Mouse (Mus musculus): ENCODE results near the gene Jmjd1c. TPM values are rescaled to one million over a fixed set of nuclear protein-coding genes. Genes with fewer than 3 reads are reported as not detected.

Jmjd1c gene
- polyA plus RNA-seq, 1 experiment, result 32.4 TPM

GRCm38 (mm10) chr10:67221284-67221683, 125.4 kb downstream of the Jmjd1c start:
- Histone ChIP-seq H3K4me3 (ENCODE audit: insufficient read depth, low read length) (no peak overlapping the region), H3K4me1 (ENCODE audit: control insufficient read depth, insufficient read depth, low read length) (peaks cover 9% of the 10 kb centered on the region), H3K27ac (ENCODE audit: insufficient read depth, low read length) (no peak overlapping the region)
- TF ChIP-seq POLR2A (IDR thresholded peaks at IDR 0.05; ENCODE audit: extremely low read depth, insufficient read depth, low read length) (no peak), CTCF (IDR thresholded peaks at IDR 0.05; ENCODE audit: extremely low read depth, insufficient read depth, low read length) (no peak)

GRCm38 (mm10) chr10:67223942-67224341, 128.0 kb downstream of the Jmjd1c start:
- H3K27ac ChIP-seq (ENCODE audit: insufficient read depth, low read length), result no peak overlapping the region
- no peak for TF ChIP-seq POLR2A (IDR thresholded peaks at IDR 0.05; ENCODE audit: extremely low read depth, insufficient read depth, low read length)
- no peak for TF ChIP-seq CTCF (IDR thresholded peaks at IDR 0.05; ENCODE audit: extremely low read depth, insufficient read depth, low read length)
- no peak overlapping the region for H3K4me3 ChIP-seq (ENCODE audit: insufficient read depth, low read length)
- peaks cover 12% of the 10 kb centered on the region for H3K4me1 ChIP-seq (ENCODE audit: control insufficient read depth, insufficient read depth, low read length)

- TF ChIP-seq POLR2A (IDR thresholded peaks at IDR 0.05; ENCODE audit: extremely low read depth, insufficient read depth, low read length), result no peak
- TF ChIP-seq CTCF (IDR thresholded peaks at IDR 0.05; ENCODE audit: extremely low read depth, insufficient read depth, low read length), result no peak
- peaks cover 15% of the 10 kb centered on the region for H3K4me1 ChIP-seq (ENCODE audit: control insufficient read depth, insufficient read depth, low read length)
- no peak overlapping the region for H3K4me3 ChIP-seq (ENCODE audit: insufficient read depth, low read length)
- peak overlapping the region; percentile 49; the same call in 1 of the 2 replicates for H3K27ac ChIP-seq (ENCODE audit: insufficient read depth, low read length)
These were observed 129.6 kb downstream of the Jmjd1c start for GRCm38 (mm10) chr10:67225528-67225927.

GRCm38 (mm10) chr10:67226109-67226508, 130.2 kb downstream of the Jmjd1c start:
- H3K4me3 ChIP-seq (ENCODE audit: insufficient read depth, low read length), result no peak overlapping the region
- peaks cover 15% of the 10 kb centered on the region for H3K4me1 ChIP-seq (ENCODE audit: control insufficient read depth, insufficient read depth, low read length)
- TF ChIP-seq POLR2A (IDR thresholded peaks at IDR 0.05; ENCODE audit: extremely low read depth, insufficient read depth, low read length) (no peak), CTCF (IDR thresholded peaks at IDR 0.05; ENCODE audit: extremely low read depth, insufficient read depth, low read length) (no peak)
- H3K27ac ChIP-seq (ENCODE audit: insufficient read depth, low read length), result 0 out of 2 replicates have a peak overlapping the region, but pooled peaks have one; percentile 16

GRCm38 (mm10) chr10:67226543-67226942, 130.6 kb downstream of the Jmjd1c start:
- peaks cover 15% of the 10 kb centered on the region for H3K4me1 ChIP-seq (ENCODE audit: control insufficient read depth, insufficient read depth, low read length)
- TF ChIP-seq CTCF (IDR thresholded peaks at IDR 0.05; ENCODE audit: extremely low read depth, insufficient read depth, low read length) (no peak), POLR2A (IDR thresholded peaks at IDR 0.05; ENCODE audit: extremely low read depth, insufficient read depth, low read length) (no peak)
- H3K4me3 ChIP-seq (ENCODE audit: insufficient read depth, low read length), result no peak overlapping the region
- H3K27ac ChIP-seq (ENCODE audit: insufficient read depth, low read length), result no peak overlapping the region

GRCm38 (mm10) chr10:67230439-67230838, 134.5 kb downstream of the Jmjd1c start:
- TF ChIP-seq POLR2A (IDR thresholded peaks at IDR 0.05; ENCODE audit: extremely low read depth, insufficient read depth, low read length) (no peak), CTCF (IDR thresholded peaks at IDR 0.05; ENCODE audit: extremely low read depth, insufficient read depth, low read length) (no peak)
- H3K27ac ChIP-seq (ENCODE audit: insufficient read depth, low read length), result no peak overlapping the region
- no peak overlapping the region for H3K4me3 ChIP-seq (ENCODE audit: insufficient read depth, low read length)
- peaks cover 11% of the 10 kb centered on the region; the same call in 1 of the 2 replicates for H3K4me1 ChIP-seq (ENCODE audit: control insufficient read depth, insufficient read depth, low read length)

- Histone ChIP-seq H3K4me1 (ENCODE audit: control insufficient read depth, insufficient read depth, low read length) (peaks cover 9% of the 10 kb centered on the region), H3K4me3 (ENCODE audit: insufficient read depth, low read length) (no peak overlapping the region), H3K27ac (ENCODE audit: insufficient read depth, low read length) (no peak overlapping the region)
- TF ChIP-seq POLR2A (IDR thresholded peaks at IDR 0.05; ENCODE audit: extremely low read depth, insufficient read depth, low read length) (no peak), CTCF (IDR thresholded peaks at IDR 0.05; ENCODE audit: extremely low read depth, insufficient read depth, low read length) (peak; percentile 36; the same call in 1 of the 2 replicates)
These were observed 151.2 kb downstream of the Jmjd1c start for GRCm38 (mm10) chr10:67247145-67247544.

GRCm38 (mm10) chr10:67249486-67249885, 153.6 kb downstream of the Jmjd1c start:
- Histone ChIP-seq H3K27ac (ENCODE audit: insufficient read depth, low read length) (0 out of 2 replicates have a peak overlapping the region, but pooled peaks have one; percentile 45), H3K4me3 (ENCODE audit: insufficient read depth, low read length) (no peak overlapping the region), H3K4me1 (ENCODE audit: control insufficient read depth, insufficient read depth, low read length) (peaks cover 11% of the 10 kb centered on the region)
- TF ChIP-seq CTCF (IDR thresholded peaks at IDR 0.05; ENCODE audit: extremely low read depth, insufficient read depth, low read length), result no peak
- TF ChIP-seq POLR2A (IDR thresholded peaks at IDR 0.05; ENCODE audit: extremely low read depth, insufficient read depth, low read length), result no peak

GRCm38 (mm10) chr10:67250846-67251245, 154.9 kb downstream of the Jmjd1c start:
- Histone ChIP-seq H3K27ac (ENCODE audit: insufficient read depth, low read length) (no peak overlapping the region), H3K4me1 (ENCODE audit: control insufficient read depth, insufficient read depth, low read length) (peaks cover 11% of the 10 kb centered on the region), H3K4me3 (ENCODE audit: insufficient read depth, low read length) (no peak overlapping the region)
- TF ChIP-seq CTCF (IDR thresholded peaks at IDR 0.05; ENCODE audit: extremely low read depth, insufficient read depth, low read length) (no peak), POLR2A (IDR thresholded peaks at IDR 0.05; ENCODE audit: extremely low read depth, insufficient read depth, low read length) (no peak)

- Histone ChIP-seq H3K27ac (ENCODE audit: insufficient read depth, low read length) (no peak overlapping the region), H3K4me3 (ENCODE audit: insufficient read depth, low read length) (no peak overlapping the region), H3K4me1 (ENCODE audit: control insufficient read depth, insufficient read depth, low read length) (peaks cover 11% of the 10 kb centered on the region)
- TF ChIP-seq CTCF (IDR thresholded peaks at IDR 0.05; ENCODE audit: extremely low read depth, insufficient read depth, low read length) (no peak), POLR2A (IDR thresholded peaks at IDR 0.05; ENCODE audit: extremely low read depth, insufficient read depth, low read length) (no peak)
These were observed 156.4 kb downstream of the Jmjd1c start for GRCm38 (mm10) chr10:67252353-67252752.
